Mouse (Mus musculus) midbrain, embryonic 16.5 days (tissue): ENCODE data around the gene Usp6nl. TPM values are rescaled to one million over a fixed set of nuclear protein-coding genes. Genes with fewer than 3 reads are reported as not detected.

Experiments
- ATAC-seq: fragments of 200-750 bp; cut with Nextera tagmentation; 2 replicates; pipeline ENCODE4 v1.8.0; 2017; ENCODE audit warnings: moderate TSS enrichment
- H3K27ac ChIP-seq: fragments of 300-500 bp; sonication (generic); 2 replicates; pipeline ENCODE4 v1.5.1; 2014; ENCODE audit warnings: mild to moderate bottlenecking, low read length, mixed read lengths
- H3K27me3 ChIP-seq: fragments of 300-500 bp; sonication (generic); 2 replicates; pipeline ENCODE4 v1.6.1; 2014; ENCODE audit warnings: low read depth, low read length, mixed read lengths; ENCODE audit not compliant: control insufficient read depth, insufficient read depth
- H3K36me3 ChIP-seq: fragments of 300-500 bp; sonication (generic); 2 replicates; pipeline ENCODE4 v1.6.1; 2014; ENCODE audit warnings: mild to moderate bottlenecking, low read length, moderate library complexity, mixed read lengths; ENCODE audit not compliant: control insufficient read depth, insufficient read depth
- H3K4me1 ChIP-seq: fragments of 300-500 bp; sonication (generic); 2 replicates; pipeline ENCODE4 v1.6.1; 2014; ENCODE audit warnings: mild to moderate bottlenecking, low read length, mixed read lengths; ENCODE audit not compliant: control insufficient read depth, insufficient read depth
- H3K4me2 ChIP-seq: fragments of 300-500 bp; sonication (generic); 2 replicates; pipeline ENCODE4 v1.6.1; 2014; ENCODE audit warnings: mild to moderate bottlenecking, low read length, mixed read lengths
- H3K4me3 ChIP-seq: fragments of 300-500 bp; sonication (generic); 2 replicates; pipeline ENCODE4 v1.5.1; 2014; ENCODE audit warnings: low read depth, mild to moderate bottlenecking, low read length, moderate library complexity, mixed read lengths
- H3K9ac ChIP-seq: fragments of 300-500 bp; sonication (generic); 2 replicates; pipeline ENCODE4 v1.6.1; 2014; ENCODE audit warnings: low read depth, low read length, mixed read lengths
- H3K9me3 ChIP-seq: fragments of 300-500 bp; sonication (generic); replicated peaks from 2 replicates; pipeline ENCODE4 v1.6.1; 2014; ENCODE audit warnings: mild to moderate bottlenecking, low read length, mixed read lengths; ENCODE audit not compliant: control insufficient read depth, poor library complexity, severe bottlenecking
- WGBS: fragments of 180-500 bp; shearing (Covaris S2); extraction: QIAGEN DNeasy Blood & Tissue Kit; methylation state at CpG from one replicate; pipeline ENCODE4 v1.1.7; 2014; 5-methylcytosine and 5-hydroxymethylcytosine counted together
- polyA plus RNA-seq: library from polyadenylated mRNA; unstranded; fragments of >200 nt; fragmentation: Nextera tagmentation; extraction: Ambion mirVana; gene quantifications from 2 replicates; pipeline ENCODE4 v1.2.1, GENCODE M21; 2015

The Usp6nl gene
- polyA plus RNA-seq, result 6.2 and 7.3 TPM in 2 replicates

DNA sequence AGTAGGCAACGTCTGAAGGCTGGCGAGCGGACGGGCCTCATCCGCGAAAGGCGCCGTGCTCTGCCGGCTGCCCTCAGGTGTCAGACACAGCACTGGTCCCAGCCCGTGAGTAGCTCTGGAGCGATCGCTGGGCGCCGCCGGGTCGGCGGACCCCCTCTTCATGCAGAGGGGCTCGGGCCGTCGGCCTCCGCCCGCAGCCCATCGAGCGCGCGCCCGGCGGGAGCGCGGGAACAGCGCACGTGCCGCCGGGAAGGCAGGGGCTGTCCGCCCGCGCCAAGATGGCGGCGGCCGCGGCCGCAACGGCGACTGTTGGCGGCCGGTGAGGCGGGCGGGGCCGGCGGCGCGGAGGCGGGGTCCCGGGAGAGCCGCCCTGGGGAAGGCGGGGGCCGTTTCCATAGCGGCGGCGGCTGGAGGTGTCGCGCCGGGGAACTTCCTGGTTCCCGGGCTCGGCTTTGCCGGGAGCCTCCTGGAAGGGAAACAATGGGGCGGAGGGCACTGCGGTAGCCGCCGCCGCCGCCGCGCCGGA is at the start of gene Usp6nl:
Usp6nl (plus strand) TSS at position 292 of the 526 bp plus-strand sequence.
- Histone ChIP-seq H3K4me3 (peak within 1 kb of the TSS; percentile 78), H3K9me3 (no peaks in the 10 kb centered on the region), H3K4me1 (peaks cover 24% of the 10 kb centered on the region), H3K9ac (peak within 1 kb of the TSS; percentile 84), H3K4me2 (peak within 1 kb of the TSS; percentile 82), H3K27me3 (no peaks in the 10 kb centered on the region), H3K27ac (peak within 1 kb of the TSS; percentile 94), H3K36me3 (no peaks in the 10 kb centered on the region)
- peak; percentile 91 for ATAC-seq
- WGBS, result under 1% methylated on average over 59 of the region's 75 CpGs

DNA sequence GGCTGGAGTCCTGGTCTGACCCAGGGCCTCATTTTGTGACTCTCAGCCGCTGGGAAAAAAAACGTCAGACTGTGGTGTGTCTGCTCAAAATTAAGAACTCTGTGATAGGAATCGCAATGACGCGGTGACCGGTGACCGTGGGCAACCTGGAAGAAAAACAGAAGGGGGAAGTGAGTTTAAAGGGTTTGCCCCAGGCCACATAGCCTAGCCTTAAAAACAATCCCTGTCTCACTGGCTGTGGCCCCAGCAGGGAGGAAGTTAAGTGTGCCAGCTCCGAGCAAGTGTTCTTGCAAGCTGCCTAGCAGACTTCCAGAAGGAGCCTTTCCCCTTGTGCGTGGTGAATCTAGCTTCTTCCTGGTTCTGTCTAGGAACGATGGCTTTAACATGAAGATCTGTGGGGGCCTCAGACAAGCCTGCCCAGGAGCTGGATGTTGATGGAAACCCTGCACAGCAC is 49.0 kb upstream of the Usp6nl start:
- Histone ChIP-seq H3K9ac (no peak overlapping the region), H3K27me3 (no peaks in the 10 kb centered on the region), H3K27ac (no peak overlapping the region), H3K4me3 (no peak overlapping the region), H3K9me3 (no peaks in the 10 kb centered on the region), H3K4me1 (no peaks in the 10 kb centered on the region; the same call in 1 of the 2 replicates), H3K4me2 (no peak overlapping the region), H3K36me3 (no peaks in the 10 kb centered on the region)
- no peak for ATAC-seq
- WGBS, result 49% methylated on average over 10 of the region's 10 CpGs

DNA sequence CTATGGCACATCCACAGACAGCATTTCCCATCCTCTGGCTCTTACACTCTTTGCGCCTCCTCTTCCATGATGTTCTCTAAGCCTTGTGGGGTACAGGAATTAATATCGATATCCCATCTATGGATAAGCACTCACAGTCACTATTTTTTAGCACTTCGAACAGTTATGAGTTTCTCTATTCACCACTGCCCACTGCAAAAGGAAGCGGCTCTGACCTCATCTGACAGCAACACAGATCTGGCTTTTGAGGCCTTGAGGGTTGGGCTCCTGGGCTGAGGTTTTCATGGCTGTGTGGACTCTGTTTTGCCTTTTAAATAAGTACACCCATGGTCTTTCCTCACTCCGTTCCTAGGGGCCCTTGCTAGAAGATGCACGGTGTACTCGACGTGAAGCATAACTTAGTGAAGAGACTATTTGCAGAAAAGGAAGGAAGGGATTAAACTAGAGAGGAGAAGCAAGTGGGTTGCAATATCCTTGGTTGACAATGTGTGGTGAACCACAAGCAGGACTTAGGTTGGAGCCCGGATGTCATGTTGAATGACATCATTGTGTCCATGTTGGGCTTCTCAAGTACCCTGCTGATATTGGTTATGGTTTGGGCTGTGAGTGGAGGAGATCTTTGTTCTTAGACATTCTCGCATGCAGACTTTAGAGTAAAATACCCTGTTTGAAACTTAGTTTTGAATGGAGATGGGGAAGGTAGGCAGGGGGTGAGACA is 43.5 kb upstream of the Usp6nl start:
- no peak for ATAC-seq
- no peaks in the 10 kb centered on the region for H3K27me3 ChIP-seq
- H3K4me3 ChIP-seq, result no peak overlapping the region
- H3K4me2 ChIP-seq, result no peak overlapping the region
- H3K9ac ChIP-seq, result no peak overlapping the region
- H3K27ac ChIP-seq, result no peak overlapping the region
- H3K4me1 ChIP-seq, result no peaks in the 10 kb centered on the region
- H3K9me3 ChIP-seq, result no peaks in the 10 kb centered on the region
- H3K36me3 ChIP-seq, result no peaks in the 10 kb centered on the region
- 88% methylated on average over 10 of the region's 10 CpGs for WGBS

DNA sequence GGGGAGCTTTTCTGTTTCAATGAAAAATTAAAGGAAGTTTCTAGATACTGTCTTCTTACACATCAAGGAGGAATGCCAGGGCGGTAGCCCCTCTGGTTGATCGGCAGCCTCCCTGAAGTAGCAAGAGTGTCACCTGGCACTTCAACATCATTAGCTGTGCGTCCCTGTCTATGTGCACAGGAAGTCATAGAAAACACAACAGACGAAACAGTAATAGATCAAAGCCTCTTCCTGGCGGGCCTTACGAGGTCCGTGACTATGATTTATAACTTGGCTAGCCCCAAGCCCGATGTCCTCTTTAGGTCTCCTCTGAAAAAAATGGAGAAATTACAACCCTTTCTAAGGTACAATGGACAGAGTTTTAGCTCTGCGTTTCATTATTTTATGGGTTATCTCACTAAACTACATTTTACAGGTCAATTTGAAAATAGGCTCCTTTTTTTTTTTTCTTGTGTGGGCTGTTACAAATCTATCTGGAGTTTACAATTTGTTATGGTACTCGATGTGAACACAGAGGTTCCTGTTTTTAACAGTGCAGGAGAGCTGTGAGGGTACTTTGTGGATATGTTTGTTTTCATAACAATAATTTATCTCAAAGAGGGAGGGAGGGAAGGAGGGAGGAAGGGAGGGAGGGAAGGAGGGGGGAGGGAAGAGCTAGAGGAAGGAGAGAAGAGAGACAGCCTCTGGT is 42.7 kb upstream of the Usp6nl start:
- H3K4me3 ChIP-seq, result no peak overlapping the region
- 82% methylated on average over 10 of the region's 10 CpGs for WGBS
- H3K9me3 ChIP-seq, result no peaks in the 10 kb centered on the region
- no peak overlapping the region for H3K4me2 ChIP-seq
- no peak overlapping the region for H3K9ac ChIP-seq
- H3K27ac ChIP-seq, result no peak overlapping the region
- H3K4me1 ChIP-seq, result no peaks in the 10 kb centered on the region
- H3K36me3 ChIP-seq, result no peaks in the 10 kb centered on the region
- no peaks in the 10 kb centered on the region for H3K27me3 ChIP-seq
- no peak for ATAC-seq

DNA sequence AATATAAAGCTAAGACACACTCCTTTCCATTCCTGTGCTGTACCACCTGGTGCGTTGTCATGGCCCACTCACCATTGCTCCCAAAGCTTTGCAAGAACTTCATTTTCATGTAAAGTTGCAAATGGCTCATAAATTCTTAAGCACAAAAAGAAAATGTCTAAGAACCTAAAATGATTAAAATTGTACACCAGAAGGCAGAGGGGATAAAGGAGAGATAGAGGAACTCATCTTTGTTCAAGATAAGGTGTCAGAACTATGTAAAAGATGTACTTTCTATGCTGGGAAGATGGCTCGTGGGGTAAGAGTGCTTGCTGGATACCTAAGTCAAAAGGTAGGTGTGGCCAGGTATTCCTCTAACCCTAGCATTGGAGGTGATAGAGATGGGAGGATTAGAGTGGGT is 38.9 kb upstream of the Usp6nl start:
- Histone ChIP-seq H3K9me3 (no peaks in the 10 kb centered on the region), H3K4me2 (no peak overlapping the region), H3K9ac (no peak overlapping the region), H3K36me3 (no peaks in the 10 kb centered on the region), H3K4me3 (no peak overlapping the region), H3K27me3 (no peaks in the 10 kb centered on the region), H3K4me1 (no peaks in the 10 kb centered on the region), H3K27ac (no peak overlapping the region)
- no peak for ATAC-seq
- 93% methylated on average over 2 of the region's 2 CpGs for whole genome bisulfite sequencing

DNA sequence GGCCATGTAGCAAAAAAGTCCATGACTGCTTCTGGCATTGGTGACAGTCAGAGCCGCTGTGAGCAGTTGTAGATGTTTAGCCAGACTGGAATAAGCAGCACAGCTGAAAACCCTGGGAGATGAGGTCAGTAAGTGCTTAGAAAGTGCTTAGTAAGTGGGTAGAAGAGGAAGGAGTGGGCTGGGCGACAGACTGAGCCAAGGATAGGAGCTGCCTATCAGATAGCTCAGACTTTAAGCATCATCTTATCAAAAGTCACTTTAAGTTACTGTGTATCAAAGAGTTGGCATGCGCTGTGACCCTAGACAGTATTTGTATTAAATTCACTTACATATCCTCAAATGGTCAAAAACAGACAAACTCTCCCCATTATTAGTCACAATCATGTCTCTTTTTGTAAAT is 37.7 kb upstream of the Usp6nl start:
- ATAC-seq, result no peak
- no peak overlapping the region for H3K9ac ChIP-seq
- 80% methylated on average over 3 of the region's 3 CpGs for WGBS

DNA sequence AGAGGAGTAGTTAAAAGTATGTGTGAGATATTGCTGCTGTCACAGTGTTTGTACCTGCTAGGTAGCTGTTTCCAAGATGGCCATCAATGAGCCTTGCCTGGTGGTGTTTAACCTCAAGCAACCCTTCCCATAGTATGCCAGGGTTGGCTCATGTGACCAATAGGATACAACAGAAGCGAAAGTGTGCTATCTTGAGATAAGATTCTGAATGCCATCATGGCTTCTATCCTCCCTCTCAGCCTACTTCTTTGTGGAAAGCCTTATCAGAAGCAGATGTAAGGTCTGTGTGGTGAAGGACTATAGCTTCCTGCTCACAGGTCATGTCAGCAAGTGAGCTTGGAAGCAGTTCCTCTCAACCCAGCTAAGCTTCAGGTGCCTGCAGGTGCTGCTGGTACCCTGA is 36.7 kb upstream of the Usp6nl start:
- no peak overlapping the region for H3K4me2 ChIP-seq
- no peaks in the 10 kb centered on the region for H3K27me3 ChIP-seq
- ATAC-seq, result no peak
- H3K9me3 ChIP-seq, result no peaks in the 10 kb centered on the region
- no peak overlapping the region for H3K9ac ChIP-seq
- H3K4me3 ChIP-seq, result no peak overlapping the region
- no peak overlapping the region for H3K27ac ChIP-seq
- no peaks in the 10 kb centered on the region for H3K36me3 ChIP-seq
- no peaks in the 10 kb centered on the region for H3K4me1 ChIP-seq
- 92% methylated on average over 1 of the region's 1 CpGs for WGBS

More for the DNA sequence above, 37.7 kb upstream of the Usp6nl start:
- H3K4me2 ChIP-seq, result no peak overlapping the region
- no peak overlapping the region for H3K4me3 ChIP-seq
- no peaks in the 10 kb centered on the region for H3K36me3 ChIP-seq
- H3K27ac ChIP-seq, result no peak overlapping the region
- H3K27me3 ChIP-seq, result no peaks in the 10 kb centered on the region
- H3K9me3 ChIP-seq, result no peaks in the 10 kb centered on the region
- H3K4me1 ChIP-seq, result no peaks in the 10 kb centered on the region

DNA sequence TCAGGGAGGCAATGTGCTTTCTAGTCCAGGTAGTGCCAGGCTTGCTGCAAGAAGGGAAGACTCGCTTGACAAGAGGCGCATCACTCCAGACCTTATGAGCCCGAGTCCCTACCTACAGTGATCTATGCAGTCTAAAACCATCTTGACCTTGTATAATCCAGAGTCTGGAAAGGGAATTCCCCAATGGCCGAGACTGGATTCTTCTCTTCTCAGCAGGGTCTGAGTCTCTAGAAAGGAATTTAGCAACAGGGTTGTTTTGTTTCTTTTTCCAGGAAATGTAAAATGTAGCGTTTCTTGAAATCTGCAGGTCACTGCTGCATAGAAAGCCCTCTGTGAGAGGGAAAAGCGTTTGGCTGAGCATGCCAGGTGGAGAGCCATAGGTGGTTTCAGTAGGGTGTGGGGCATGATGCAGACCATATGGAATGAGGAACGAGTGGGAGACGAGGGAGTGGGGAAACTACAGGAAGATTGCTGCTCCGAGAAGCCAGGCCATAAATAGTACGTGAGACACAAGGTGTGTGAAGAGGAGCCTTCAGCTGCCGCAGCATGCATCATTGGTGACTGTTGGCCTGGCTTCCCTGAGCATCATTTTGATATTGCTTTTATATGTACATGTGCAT is 28.5 kb upstream of the Usp6nl start:
- no peaks in the 10 kb centered on the region for H3K9me3 ChIP-seq
- no peaks in the 10 kb centered on the region for H3K27me3 ChIP-seq
- no peaks in the 10 kb centered on the region for H3K36me3 ChIP-seq
- no peak overlapping the region for H3K4me2 ChIP-seq
- no peak overlapping the region for H3K27ac ChIP-seq
- no peak for ATAC-seq
- WGBS, result 87% methylated on average over 11 of the region's 11 CpGs
- no peak overlapping the region for H3K4me3 ChIP-seq
- H3K9ac ChIP-seq, result no peak overlapping the region
- H3K4me1 ChIP-seq, result no peaks in the 10 kb centered on the region
